Mouse (Mus musculus) monocyte, adult 5-6 weeks (primary cell): ENCODE data around the gene Mrvi1. TPM values are rescaled to one million over a fixed set of nuclear protein-coding genes. Genes with fewer than 3 reads are reported as not detected.

Experiments used
- ATAC-seq: fragments of 153-309, 156-312 bp; replicated peaks from 2 replicates; pipeline ENCODE4 v1.8.0; 2017; ENCODE audit warnings: mild to moderate bottlenecking; ENCODE audit not compliant: low TSS enrichment, insufficient number of reproducible peaks, severe bottlenecking, poor library complexity, low FRiP score
- total RNA-seq: library from RNA; stranded (forward); fragments of 200-1000, 200-491, 200-594 nt; gene quantifications from 3 replicates; pipeline ENCODE4 v1.2.3, GENCODE M21; 2017

Gene Mrvi1
- total RNA-seq, 1 experiment from 2014 or later = 0.19 TPM

GRCm38 (mm10) chr7:110855604-110856003 is 126.7 kb downstream of the Mrvi1 start:
- ATAC-seq = peak; percentile 35; the same call in 1 of the 2 replicates

DNA sequence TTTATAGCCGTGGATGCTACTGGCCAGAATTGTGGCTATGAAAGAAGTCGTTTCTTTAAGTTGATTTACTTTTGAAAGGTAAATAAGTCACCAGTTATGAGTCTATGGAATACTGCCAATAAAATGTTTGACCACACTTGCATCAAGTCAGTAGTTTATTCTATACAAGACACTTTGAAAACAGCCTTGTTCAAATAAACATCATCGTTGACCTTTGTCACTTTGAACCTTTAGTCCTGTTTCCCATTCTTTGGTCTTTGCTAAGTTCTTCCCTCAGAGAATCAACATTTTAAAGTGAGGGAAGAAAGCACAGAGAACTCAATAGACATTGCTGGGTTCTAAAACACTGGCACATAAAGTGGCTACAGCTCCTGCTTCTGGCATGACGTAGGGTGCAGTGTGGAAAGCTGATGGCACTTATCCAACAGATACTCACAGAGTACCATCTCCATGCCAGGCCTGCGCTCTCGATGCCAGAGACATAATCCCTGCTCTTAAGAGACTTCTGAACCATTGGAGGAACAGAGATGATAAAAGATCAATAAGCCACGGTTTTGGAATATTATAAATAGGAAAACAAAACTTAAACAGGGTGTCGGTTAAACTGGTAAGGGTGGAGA is 127.2 kb downstream of the Mrvi1 start:
- ATAC-seq = no peak

DNA sequence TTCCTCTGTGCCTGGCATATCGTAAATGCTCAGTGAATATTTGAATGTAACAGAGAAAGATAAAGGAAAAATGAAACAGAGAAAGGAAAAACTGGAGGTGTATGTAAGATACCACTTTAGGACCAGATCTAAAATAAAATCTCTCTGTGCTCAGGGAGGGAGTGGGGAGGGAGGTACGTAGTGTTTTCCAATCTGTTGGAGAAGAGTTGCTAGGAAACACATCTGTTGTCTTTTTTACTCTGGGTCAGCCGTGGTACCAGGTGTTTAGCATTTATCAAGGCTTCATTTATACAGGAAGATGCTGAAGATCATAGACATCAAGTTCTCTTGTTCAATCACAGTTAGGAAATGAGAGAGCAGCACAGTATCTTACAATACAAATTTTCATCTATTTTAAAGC is 127.7 kb downstream of the Mrvi1 start:
- no peak for ATAC-seq

- no peak for ATAC-seq
Measured at GRCm38 (mm10) chr7:110853611-110854010, 128.7 kb downstream of the Mrvi1 start.

DNA sequence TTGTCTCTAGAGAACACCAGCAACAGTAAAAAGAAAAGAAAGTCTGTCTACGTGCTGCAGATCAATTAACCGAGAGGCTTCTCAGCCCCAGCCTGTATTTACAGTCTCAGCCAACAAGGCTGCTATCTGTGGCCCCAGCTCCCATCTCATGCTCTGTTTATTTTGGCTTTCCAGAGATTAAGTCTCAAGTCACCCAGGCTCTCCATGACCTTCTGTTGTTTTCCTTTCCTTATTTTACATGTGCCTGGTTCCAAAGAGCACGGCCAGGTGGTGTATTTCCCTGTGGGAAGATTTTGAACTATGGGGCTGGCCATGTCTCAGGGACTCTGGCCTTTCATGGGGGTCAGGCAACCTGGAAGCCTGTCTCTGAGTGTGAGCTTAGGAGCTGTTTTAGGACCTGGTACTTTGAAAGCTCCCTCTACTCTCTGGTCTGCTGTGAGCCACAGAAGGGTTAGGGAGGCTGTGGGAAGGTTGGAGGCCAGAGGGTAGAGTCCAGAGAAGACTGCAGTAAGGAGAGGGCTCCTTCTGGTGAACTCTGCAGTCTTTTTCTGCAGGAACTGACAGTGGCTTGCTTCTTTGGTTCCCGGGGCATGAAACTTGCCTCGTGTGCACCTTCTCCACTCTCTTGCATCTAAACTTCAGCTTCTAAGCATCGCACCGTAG is 130.6 kb downstream of the Mrvi1 start:
- no peak for ATAC-seq

- no peak for ATAC-seq
Measured at GRCm38 (mm10) chr7:110848371-110848770, 133.9 kb downstream of the Mrvi1 start.

- no peak for ATAC-seq
Measured at GRCm38 (mm10) chr7:110847321-110847720, 134.9 kb downstream of the Mrvi1 start.

GRCm38 (mm10) chr7:110843916-110844874 is 138.1 kb downstream of the Mrvi1 start, which contains the start of gene Rnf141:
Rnf141 (minus strand) TSS chr7:110844457.
- ATAC-seq = peak; percentile 87

DNA sequence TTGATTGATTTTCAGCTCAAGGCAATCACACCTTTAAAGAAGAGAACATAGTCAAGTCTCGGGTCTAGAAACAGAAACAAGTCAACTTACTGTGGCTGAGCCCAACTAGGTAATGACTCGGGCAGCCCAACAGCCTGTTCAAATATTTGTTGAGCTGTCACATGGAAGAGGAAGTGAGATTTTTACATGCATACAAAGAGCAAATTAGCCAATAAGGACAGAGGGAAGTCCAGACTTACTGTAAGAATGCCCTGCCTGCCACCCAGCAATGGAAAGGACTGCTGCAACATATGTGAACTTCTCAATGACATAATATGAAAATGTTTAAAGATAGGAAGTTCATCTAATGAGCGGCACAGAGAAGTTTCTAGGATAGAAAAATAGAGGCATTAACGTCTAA is 141.9 kb downstream of the Mrvi1 start:
- peak; percentile 90 for ATAC-seq

DNA sequence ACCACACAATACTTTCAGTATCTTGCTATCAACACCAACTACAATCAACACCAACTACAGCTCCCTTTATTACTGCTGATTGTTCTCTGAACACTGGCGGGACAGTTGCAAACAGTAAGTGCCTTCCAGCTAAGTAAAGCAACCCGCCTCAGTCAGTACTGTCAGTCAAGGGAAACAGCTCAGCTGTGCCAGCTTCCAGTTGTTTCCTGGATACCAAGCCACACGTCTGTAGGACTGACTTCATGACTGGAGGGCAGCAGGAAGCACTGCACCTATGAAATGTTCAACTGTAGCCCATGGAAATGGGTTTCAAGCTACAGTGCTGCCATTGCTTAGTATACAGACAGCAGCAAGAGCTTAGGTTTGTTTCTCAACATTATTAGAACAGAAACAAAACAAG is 147.7 kb downstream of the Mrvi1 start:
- no peak for ATAC-seq

- no peak for ATAC-seq
Measured at GRCm38 (mm10) chr7:110834018-110834417, 148.2 kb downstream of the Mrvi1 start.

DNA sequence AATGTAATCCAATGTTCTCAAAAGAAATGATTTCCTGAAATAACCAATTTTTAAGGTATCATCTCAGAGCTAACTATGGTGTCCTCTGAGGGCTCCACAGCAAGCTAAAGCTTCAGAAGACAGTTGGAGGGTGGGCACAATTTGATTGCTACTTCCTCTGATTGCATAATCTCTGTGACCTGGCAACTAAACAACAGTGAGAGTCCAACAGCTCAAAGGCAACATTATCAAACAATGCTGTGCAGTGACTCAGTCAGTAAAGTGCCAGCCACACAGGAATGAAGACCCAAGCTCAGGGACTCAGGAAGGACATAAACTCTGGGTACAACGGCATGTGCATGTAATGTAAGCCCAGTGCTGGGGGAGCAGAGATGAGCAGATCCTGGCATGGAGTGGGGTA is 149.2 kb downstream of the Mrvi1 start:
- no peak for ATAC-seq

DNA sequence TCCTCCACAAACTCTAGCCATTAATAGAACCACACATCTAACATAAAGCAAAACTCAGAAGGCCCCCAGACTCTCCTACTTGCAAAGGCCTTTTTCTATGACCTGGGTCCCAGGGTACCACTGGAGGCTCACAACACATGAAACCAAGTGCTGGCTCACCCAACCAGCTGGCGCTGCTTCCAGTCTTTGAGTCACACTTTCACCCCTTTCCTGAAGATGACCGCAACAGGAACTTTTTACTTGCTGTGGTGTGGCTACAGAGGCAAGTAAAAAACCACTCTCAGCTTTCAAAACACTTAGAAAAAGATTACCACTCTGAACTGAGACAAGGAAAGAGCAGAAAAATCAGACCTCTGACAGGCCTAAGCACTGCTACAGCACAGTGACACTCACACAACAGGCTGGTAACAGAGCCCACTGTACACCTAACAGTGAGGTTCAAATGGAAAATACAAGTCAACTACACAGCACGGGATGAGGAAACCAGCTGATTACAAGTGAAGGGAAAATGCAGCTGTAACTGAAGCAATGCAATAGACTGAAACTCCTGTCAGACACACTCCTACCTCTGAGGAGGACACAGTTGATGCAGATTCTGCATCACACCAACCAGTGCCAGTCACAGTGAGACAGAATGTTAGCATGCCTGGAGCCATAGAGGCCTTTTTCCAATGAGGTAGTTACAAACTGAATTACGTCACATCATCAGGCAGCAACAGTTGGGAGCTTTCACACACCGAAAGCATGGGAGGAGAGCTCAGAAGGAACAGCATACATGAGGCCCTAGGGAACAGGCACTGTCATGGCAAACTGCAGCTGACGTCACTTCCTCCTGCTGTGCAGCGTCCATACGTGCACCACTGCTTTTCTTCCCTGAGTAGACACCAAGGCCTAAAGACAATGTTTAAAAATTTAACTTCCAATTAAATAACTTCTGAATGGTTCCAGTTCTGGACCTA is 158.0 kb downstream of the Mrvi1 start:
- ATAC-seq = peak; percentile 81

- ATAC-seq = peak; percentile 50; the same call in 1 of the 2 replicates
Measured at GRCm38 (mm10) chr7:110823593-110823992, 158.7 kb downstream of the Mrvi1 start.

DNA sequence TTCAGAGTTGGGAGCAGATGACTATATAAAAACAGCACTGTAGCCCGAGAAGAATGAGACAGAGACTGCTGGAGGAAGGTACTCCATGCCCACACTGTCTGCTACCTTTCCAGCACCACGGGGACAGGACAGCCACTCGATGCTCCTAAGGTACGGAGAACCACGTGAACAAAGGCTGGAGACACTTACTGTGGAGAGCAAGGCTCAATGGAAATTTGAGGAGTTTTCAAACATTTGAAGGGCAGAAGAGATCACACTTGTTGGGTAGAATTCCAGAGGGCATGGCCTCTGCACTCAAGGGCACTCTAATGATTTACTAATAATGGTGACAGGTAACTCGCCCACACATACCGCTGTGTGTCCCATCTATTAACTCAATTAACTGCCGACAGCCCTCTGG is 159.2 kb downstream of the Mrvi1 start:
- ATAC-seq = no peak

GRCm38 (mm10) chr7:110822055-110822454 is 160.2 kb downstream of the Mrvi1 start:
- no peak for ATAC-seq

DNA sequence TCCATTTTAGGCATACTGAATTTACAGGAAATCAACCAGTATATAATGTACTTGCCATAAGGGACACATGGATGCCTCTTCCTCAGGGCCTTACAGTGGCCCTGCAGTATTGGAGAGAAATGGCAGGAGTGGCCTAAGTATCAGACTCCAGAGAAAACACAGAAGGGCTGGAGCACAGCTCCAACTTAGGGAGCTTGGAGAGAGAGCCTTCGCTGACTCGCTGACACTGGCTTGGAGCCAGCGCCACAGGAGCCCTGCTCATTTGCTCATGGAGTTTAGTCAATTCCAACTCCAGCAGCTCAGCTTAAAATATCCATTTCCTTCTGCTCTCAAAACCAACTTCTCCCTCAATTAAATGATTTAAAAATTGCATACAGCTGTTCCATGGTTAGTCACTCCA is 160.6 kb downstream of the Mrvi1 start:
- no peak for ATAC-seq

DNA sequence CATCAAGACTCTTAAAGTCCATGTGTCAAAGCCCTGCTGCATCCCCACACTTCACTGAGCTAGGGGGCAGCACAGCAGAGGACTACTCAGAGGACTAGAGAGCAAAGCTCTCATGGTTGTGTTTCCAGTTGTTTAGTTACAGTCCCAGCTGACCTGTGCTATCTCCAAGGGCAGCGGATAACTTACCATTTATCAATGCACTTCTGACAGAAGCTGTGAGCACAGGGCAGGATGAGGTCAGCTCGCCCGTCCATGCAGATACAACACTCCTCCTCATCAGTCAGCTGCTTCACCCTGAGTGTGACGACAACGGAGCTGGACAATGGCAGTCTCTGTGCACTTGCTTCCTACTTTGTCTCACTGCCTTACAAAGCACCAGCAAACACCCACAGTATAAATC is 161.2 kb downstream of the Mrvi1 start:
- no peak for ATAC-seq
